Mouse (Mus musculus): ENCODE results near the gene Tgfb1i1. TPM values are rescaled to one million over a fixed set of nuclear protein-coding genes. Genes with fewer than 3 reads are reported as not detected.

Tgfb1i1 gene
- polyA plus RNA-seq, 1 experiment from 2014 or later = 202 TPM

DNA sequence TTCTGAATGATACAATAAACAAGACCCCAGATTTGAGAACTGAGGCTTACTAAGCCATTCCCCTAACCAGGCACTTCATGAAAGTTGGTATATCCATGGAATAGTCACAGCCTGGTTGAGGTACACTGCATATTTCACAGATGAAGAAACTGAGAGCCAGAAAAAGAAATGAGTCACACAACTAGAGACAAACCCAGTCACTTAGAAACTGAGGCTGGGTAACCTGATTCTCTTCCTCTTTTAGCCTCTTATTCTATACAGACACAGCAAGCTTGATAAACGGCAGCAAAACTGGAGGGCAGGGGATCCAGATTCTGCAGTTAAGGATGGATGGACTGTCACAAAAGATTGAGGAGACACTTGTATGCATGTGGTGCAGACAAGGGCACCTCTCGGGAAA, 11.8 kb upstream of the Tgfb1i1 start:
- Histone ChIP-seq H3K36me3 (peaks cover 13% of the 10 kb centered on the region; the same call in 1 of the 2 replicates), H3K9ac (no peak overlapping the region), H3K27ac (ENCODE audit: poor library complexity, severe bottlenecking) (no peak overlapping the region), H3K4me3 (no peak overlapping the region), H3K9me3 (replicated peaks) (no peaks in the 10 kb centered on the region), H3K4me2 (no peak overlapping the region), H3K4me1 (replicated peaks) (peaks cover 16% of the 10 kb centered on the region), H3K27me3 (replicated peaks) (no peaks in the 10 kb centered on the region)
- 75% methylated on average over 2 of the region's 2 CpGs for WGBS
- no peak for ATAC-seq (ENCODE audit: insufficient number of reproducible peaks, low FRiP score)

DNA sequence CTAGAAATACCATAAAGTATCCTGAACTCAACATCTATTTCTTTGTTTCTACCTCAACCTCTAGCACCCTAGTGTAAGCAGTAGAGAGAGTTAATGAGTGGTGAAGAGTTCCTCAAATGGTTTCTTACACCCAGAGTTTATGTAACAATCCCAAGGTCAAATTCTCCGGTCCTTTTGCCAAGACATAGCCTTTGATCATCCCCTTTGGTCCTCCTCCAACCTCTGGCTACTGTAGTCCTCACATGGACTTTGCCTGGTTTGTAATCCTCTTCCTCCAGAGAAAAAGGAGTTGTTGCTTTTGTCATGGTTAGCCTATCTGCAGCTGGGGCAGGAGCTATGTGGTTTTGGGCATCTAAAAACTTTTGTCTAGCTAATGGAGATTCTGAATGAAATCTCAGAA, 11.1 kb upstream of the Tgfb1i1 start:
- WGBS = 73% methylated on average over 1 of the region's 1 CpGs
- Histone ChIP-seq H3K4me3 (no peak overlapping the region), H3K4me2 (no peak overlapping the region), H3K27me3 (replicated peaks) (no peaks in the 10 kb centered on the region), H3K4me1 (replicated peaks) (peaks cover 16% of the 10 kb centered on the region), H3K36me3 (peaks cover 20% of the 10 kb centered on the region), H3K9ac (no peak overlapping the region), H3K27ac (ENCODE audit: poor library complexity, severe bottlenecking) (no peak overlapping the region), H3K9me3 (replicated peaks) (no peaks in the 10 kb centered on the region)
- no peak for ATAC-seq (ENCODE audit: insufficient number of reproducible peaks, low FRiP score)

DNA sequence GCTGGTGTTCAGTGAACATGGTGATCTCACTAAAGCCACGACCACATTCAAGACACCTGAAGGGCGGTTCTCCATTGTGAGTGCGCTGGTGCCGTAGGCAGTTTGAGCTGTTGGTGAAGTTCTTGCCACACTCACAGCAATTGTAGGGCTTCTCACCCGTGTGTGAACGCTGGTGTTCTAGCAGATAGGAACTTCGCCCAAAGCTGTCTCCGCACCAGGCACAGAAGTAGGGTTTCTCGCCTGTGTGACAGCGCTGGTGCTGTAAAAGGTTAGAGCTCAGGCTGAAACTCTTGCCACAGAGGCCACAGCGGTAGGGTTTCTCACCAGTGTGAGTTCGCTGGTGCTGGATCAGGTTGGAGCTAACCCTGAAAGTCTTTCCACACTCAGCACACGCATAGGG, 10.2 kb upstream of the Tgfb1i1 start:
- peaks cover 30% of the 10 kb centered on the region for H3K36me3 ChIP-seq
- no peaks in the 10 kb centered on the region for H3K9me3 ChIP-seq (replicated peaks)
- no peak for ATAC-seq (ENCODE audit: insufficient number of reproducible peaks, low FRiP score)
- no peaks in the 10 kb centered on the region for H3K27me3 ChIP-seq (replicated peaks)
- H3K4me1 ChIP-seq (replicated peaks) = peaks cover 16% of the 10 kb centered on the region
- peak overlapping the region; percentile 85; the same call in 1 of the 2 replicates for H3K9ac ChIP-seq
- 92% methylated on average over 13 of the region's 13 CpGs for WGBS
- H3K4me2 ChIP-seq = peak overlapping the region; percentile 78; the same call in 1 of the 2 replicates
- H3K4me3 ChIP-seq = no peak overlapping the region; the same call in 1 of the 2 replicates
- no peak overlapping the region for H3K27ac ChIP-seq (ENCODE audit: poor library complexity, severe bottlenecking)

DNA sequence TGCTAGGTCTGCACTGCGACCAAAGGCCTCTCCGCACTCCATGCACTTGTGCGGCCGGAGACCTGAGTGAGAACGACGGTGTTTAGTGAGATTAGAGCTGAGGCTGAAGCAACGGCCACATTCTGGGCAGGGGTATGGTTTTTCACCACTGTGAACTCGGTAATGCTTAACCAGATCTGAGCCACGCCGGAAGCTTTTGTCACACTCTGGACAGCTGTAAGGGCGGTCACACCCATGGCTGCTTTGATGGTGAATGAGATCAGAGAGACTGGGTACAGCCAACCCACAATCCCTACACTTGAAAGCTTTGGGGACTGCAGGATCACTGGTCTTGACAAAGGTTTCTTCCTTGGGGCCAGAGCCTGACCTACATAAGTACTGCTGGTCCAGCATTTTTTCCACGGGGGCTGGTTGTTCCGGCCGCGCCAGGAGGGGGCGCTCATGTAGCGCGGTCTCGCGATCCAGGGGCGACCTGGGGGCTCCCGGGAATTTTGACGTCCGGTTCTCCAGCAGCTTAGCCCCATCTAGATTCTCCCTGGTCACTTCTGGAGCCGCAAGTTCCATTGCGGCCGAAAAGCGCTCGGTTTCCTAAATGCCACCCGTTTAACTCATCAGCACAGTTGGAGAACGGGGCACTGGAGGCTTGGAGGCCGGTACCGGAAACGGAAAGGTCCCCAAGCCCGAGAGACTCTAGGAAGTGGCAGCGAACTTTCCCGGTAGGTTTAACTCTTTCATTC, 9.6 kb upstream of the Tgfb1i1 start, which contains the start of gene Armc5:
TSS of gene Armc5 (plus strand) at position 487 of the 737 bp plus-strand sequence.
- Histone ChIP-seq H3K9ac (peak within 1 kb of the TSS; percentile 85), H3K27me3 (replicated peaks) (no peaks in the 10 kb centered on the region), H3K36me3 (peaks cover 35% of the 10 kb centered on the region), H3K4me2 (peak within 1 kb of the TSS; percentile 78), H3K4me3 (peak within 1 kb of the TSS; percentile 78), H3K4me1 (replicated peaks) (peaks cover 16% of the 10 kb centered on the region), H3K27ac (ENCODE audit: poor library complexity, severe bottlenecking) (peak within 1 kb of the TSS; percentile 97), H3K9me3 (replicated peaks) (no peaks in the 10 kb centered on the region)
- ATAC-seq (ENCODE audit: insufficient number of reproducible peaks, low FRiP score) = peak; percentile 26; the same call in 1 of the 2 replicates
- WGBS = 25% methylated on average over 37 of the region's 37 CpGs

DNA sequence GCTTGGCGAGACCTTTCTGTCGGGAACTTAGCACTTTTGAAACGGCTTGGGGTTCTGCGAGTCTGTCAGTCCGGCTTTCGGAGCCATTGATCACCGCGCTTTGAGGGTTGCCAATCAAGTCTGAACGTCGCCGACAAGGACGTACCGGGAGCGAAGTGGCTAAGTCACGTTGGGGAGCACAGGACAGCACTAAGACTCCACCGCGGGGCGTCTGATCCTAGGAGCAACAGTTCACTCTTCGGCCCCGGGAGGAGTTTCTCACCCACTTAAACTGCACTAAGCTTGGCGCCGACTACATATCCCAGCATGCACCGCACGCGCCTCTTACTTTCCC, 9.1 kb upstream of the Tgfb1i1 start:
- Histone ChIP-seq H3K36me3 (peaks cover 41% of the 10 kb centered on the region), H3K9ac (peak overlapping the region; percentile 85), H3K27me3 (replicated peaks) (no peaks in the 10 kb centered on the region), H3K4me3 (peak overlapping the region; percentile 78), H3K4me2 (peak overlapping the region; percentile 78), H3K27ac (ENCODE audit: poor library complexity, severe bottlenecking) (peak overlapping the region; percentile 97), H3K9me3 (replicated peaks) (no peaks in the 10 kb centered on the region), H3K4me1 (replicated peaks) (peaks cover 16% of the 10 kb centered on the region)
- no peak; the same call in 1 of the 2 replicates for ATAC-seq (ENCODE audit: insufficient number of reproducible peaks, low FRiP score)
- 1% methylated on average over 25 of the region's 25 CpGs for WGBS

DNA sequence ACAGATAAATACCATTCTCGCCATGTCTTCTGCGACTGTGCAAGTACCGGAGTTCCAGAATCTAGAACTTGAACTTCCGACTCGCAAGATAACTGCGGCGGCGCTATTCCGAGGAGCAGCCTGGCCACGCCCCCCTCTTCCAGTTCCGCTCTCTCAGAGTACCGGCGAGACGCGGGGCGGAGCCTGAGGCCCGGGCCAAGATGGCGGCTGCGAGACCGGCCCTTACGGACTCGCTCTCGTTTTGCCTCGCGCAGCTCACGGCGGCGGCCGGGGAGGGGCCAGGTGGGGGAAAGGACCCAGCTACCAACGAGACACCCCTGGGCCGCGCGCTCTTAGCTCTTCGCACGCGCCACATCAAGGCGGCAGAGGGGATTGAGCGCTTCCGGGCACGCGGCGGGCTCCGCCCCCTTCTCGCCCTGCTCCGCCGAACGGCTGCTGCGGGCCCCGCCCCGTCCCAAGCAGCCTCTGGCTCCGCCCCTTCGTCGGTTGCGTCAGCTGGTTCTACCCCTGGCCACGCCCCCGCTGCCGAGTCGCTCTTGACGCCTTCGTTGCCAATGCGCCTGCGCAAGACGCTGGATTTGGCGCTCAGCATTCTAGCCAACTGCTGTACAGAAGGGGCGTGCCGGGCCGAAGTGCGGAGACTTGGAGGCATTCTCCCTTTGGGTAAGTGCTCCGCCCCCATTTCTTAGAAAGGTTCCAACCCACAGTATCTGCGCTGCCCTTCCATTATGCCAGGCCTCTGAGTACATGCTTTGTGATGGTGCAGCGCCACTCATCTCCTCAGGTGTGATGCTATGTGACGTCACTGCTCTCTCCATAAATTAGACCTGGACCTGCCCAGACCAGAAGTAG, 8.5 kb upstream of the Tgfb1i1 start, which contains the start of gene 9130023H24Rik:
TSS of gene 9130023H24Rik (minus strand) at position 105 of the 852 bp plus-strand sequence.
- peak; percentile 91 for ATAC-seq (ENCODE audit: insufficient number of reproducible peaks, low FRiP score)
- Histone ChIP-seq H3K9ac (peak within 1 kb of the TSS; percentile 85), H3K4me3 (peak within 1 kb of the TSS; percentile 78), H3K4me1 (replicated peaks) (peaks cover 16% of the 10 kb centered on the region), H3K9me3 (replicated peaks) (no peaks in the 10 kb centered on the region), H3K27ac (ENCODE audit: poor library complexity, severe bottlenecking) (peak within 1 kb of the TSS; percentile 97), H3K36me3 (peaks cover 47% of the 10 kb centered on the region), H3K4me2 (peak within 1 kb of the TSS; percentile 78), H3K27me3 (replicated peaks) (no peaks in the 10 kb centered on the region)
- WGBS = under 1% methylated on average over 72 of the region's 72 CpGs

DNA sequence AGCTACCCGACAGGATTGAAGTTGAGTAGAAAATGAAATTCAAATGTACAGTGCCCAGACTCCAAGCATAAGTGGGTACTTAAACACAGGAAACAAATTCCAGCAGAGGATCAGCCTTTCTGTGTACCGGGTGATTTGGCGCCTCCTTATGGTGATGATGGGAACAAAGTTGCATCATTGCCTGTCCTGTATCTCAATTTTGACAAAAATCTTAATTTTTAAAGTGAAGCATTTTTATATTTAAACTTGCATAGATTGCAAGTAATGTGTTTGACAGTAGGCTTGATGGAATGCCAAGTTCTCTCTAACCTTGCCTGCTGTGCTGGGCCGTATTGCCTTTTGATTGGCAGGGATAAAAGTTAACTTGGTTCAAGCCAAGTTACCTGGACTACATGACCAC, 7.6 kb upstream of the Tgfb1i1 start:
- Histone ChIP-seq H3K27me3 (replicated peaks) (no peaks in the 10 kb centered on the region), H3K4me2 (peak overlapping the region; percentile 77), H3K27ac (ENCODE audit: poor library complexity, severe bottlenecking) (peak overlapping the region; percentile 87), H3K36me3 (peaks cover 51% of the 10 kb centered on the region), H3K4me1 (replicated peaks) (peaks cover 16% of the 10 kb centered on the region), H3K4me3 (peak overlapping the region; percentile 78), H3K9me3 (replicated peaks) (no peaks in the 10 kb centered on the region), H3K9ac (0 out of 2 replicates have a peak overlapping the region, but pooled peaks have one; percentile 51)
- 25% methylated on average over 4 of the region's 4 CpGs for WGBS
- no peak for ATAC-seq (ENCODE audit: insufficient number of reproducible peaks, low FRiP score)

DNA sequence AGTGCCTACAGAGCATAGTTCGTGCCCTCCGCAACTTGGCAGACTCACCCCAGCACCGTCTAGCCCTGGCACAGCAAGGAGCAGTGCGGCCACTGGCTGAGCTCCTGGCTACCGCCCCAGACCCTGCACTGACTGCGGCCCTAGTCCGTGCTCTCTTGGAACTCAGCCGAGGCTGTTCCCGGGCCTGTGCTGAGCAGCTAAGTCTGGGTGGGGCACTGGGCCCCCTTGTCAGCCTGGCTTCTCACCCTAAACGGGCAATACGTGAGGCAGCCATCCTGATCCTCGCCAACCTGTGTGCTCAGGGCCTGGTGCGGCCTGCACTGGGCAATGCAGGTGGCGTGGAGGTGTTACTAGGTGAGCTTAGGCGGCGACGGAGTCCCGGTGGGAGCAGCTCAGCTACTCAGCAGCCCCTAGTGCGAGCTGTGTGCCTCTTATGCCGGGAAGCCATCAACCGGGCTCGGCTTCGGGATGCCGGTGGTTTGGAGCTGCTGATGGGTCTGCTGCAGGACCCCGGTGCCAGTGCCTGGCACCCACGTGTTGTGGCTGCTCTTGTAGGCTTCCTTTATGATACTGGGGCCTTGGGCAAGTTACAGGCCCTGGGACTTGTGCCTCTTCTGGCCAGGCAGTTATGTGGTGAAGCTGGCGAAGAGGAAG, 6.4 kb upstream of the Tgfb1i1 start:
- no peak overlapping the region for H3K9ac ChIP-seq
- H3K27me3 ChIP-seq (replicated peaks) = no peaks in the 10 kb centered on the region
- ATAC-seq (ENCODE audit: insufficient number of reproducible peaks, low FRiP score) = no peak
- no peaks in the 10 kb centered on the region for H3K9me3 ChIP-seq (replicated peaks)
- no peak overlapping the region for H3K4me2 ChIP-seq
- no peak overlapping the region for H3K27ac ChIP-seq (ENCODE audit: poor library complexity, severe bottlenecking)
- H3K4me3 ChIP-seq = no peak overlapping the region
- H3K4me1 ChIP-seq (replicated peaks) = peaks cover 16% of the 10 kb centered on the region
- WGBS = 95% methylated on average over 27 of the region's 27 CpGs
- peaks cover 60% of the 10 kb centered on the region for H3K36me3 ChIP-seq

DNA sequence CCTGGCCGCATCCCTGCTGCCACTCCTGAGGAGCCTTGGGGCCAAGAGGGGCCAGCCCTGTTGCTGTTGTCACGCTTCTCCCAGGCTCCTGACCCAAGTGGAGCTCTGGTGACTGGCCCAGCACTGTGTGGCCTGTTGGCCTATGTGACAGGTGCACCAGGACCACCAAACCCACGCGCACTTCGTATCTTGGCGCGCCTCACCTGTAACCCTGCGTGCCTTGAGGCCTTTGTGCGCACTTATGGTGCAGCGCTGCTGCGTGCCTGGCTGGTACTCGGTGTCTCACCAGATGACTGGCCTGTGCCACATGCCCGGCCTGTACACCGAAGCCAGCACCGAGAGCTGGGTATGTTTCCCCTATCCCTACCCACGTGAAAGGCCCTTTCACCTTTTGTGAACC, 4.3 kb upstream of the Tgfb1i1 start:
- no peak overlapping the region for H3K27ac ChIP-seq (ENCODE audit: poor library complexity, severe bottlenecking)
- no peaks in the 10 kb centered on the region for H3K9me3 ChIP-seq (replicated peaks)
- H3K9ac ChIP-seq = no peak overlapping the region
- no peak overlapping the region for H3K4me3 ChIP-seq
- no peaks in the 10 kb centered on the region for H3K27me3 ChIP-seq (replicated peaks)
- H3K36me3 ChIP-seq = peaks cover 54% of the 10 kb centered on the region
- ATAC-seq (ENCODE audit: insufficient number of reproducible peaks, low FRiP score) = no peak
- H3K4me2 ChIP-seq = no peak overlapping the region
- 95% methylated on average over 16 of the region's 16 CpGs for WGBS
- peaks cover 22% of the 10 kb centered on the region for H3K4me1 ChIP-seq (replicated peaks)

DNA sequence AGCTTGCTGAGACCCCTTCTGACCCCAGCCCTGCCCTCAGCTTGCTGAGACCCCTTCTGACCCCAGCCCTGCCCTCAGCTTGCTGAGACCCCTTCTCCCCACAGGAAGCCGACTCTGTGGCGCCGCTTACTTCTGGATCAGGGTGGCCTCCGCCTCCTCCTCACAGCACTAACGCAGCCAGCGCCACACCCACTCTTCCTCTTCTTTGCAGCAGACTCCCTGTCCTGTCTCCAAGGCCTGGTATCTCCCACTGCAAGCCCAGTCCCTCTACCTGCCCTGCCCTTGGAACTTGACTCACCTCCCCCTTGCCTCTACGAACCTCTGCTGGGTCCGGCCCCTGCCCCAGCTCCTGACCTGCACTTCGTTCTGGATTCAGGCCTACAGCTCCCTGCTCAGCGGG, 2.7 kb upstream of the Tgfb1i1 start:
- H3K27ac ChIP-seq (ENCODE audit: poor library complexity, severe bottlenecking) = no peak overlapping the region
- H3K9ac ChIP-seq = 0 out of 2 replicates have a peak overlapping the region, but pooled peaks have one; percentile 21
- WGBS = 65% methylated on average over 10 of the region's 10 CpGs
- no peak for ATAC-seq (ENCODE audit: insufficient number of reproducible peaks, low FRiP score)
- H3K4me1 ChIP-seq (replicated peaks) = peaks cover 32% of the 10 kb centered on the region
- H3K4me2 ChIP-seq = no peak overlapping the region
- H3K9me3 ChIP-seq (replicated peaks) = no peaks in the 10 kb centered on the region
- no peak overlapping the region for H3K4me3 ChIP-seq
- no peaks in the 10 kb centered on the region for H3K27me3 ChIP-seq (replicated peaks)
- peaks cover 63% of the 10 kb centered on the region for H3K36me3 ChIP-seq
